Mouse (Mus musculus) mouse embryonic stem cell (cell line): ENCODE results near the gene Atg16l2.

Source experiments
- in situ Hi-C, 2 experiments: fragments of 300-500 bp; cut with MboI; formaldehyde crosslinking; loops; 1 replicate in 1 of 2; 3 replicates in 1 of 2; pipeline ENCODE4 v1.14.3; 2019 to 2020; ENCODE audit warnings: low sequenced_read_pairs in 2 of 2, low pct_unique_long_range_greater_than_20kb in 1 of 2, mixed read lengths in 1 of 2; ENCODE audit not compliant: unreplicated experiment in 1 of 2

Atg16l2 gene

DNA sequence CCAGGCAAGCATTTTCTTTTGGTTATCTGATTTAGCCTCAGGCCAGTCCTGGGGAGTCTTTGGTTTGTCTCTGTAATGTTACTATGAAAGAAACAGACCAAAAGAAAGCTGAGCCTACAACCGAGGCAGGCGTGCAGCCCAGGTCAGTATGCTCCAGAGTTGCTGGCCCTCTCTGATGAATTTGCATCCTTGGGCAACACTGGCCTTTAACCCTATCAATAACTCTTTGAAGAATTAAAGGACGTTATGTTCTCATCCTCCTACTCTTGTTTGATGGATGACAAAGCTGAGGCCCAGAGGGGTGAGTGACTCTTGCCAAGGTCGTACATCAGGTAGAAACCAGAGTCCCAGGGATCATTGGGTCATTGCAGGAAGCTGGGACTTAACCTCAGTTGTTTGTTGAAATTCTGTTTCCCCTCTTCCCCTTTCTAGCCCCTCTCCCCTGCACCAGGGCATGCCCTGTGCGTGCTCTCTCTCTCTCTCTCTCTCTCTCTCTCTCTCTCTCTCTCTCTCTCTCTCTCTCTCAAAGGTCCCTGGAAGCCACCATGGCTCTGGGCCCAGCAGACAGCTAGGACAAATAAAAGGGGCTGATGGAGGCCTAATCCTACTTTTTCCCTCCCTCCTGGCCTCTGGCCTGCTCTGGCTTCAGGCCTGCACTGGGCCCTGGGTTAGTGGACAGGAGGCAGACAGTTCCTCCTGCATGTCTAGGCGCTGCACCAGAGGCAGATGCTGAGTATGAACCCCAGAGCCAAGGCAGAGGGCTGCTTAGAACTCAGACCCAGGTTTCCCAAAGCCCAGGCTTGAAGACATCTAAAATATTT is 22.3 kb upstream of the Atg16l2 start:
- in situ Hi-C loops: no loop called here

GRCm38 (mm10) chr7:101323141-101323594 is 21.1 kb upstream of the Atg16l2 start:
- in situ Hi-C loops: no loop called here

- in situ Hi-C loops: no loop called here
Measured at GRCm38 (mm10) chr7:101321218-101321827, 19.3 kb upstream of the Atg16l2 start.

DNA sequence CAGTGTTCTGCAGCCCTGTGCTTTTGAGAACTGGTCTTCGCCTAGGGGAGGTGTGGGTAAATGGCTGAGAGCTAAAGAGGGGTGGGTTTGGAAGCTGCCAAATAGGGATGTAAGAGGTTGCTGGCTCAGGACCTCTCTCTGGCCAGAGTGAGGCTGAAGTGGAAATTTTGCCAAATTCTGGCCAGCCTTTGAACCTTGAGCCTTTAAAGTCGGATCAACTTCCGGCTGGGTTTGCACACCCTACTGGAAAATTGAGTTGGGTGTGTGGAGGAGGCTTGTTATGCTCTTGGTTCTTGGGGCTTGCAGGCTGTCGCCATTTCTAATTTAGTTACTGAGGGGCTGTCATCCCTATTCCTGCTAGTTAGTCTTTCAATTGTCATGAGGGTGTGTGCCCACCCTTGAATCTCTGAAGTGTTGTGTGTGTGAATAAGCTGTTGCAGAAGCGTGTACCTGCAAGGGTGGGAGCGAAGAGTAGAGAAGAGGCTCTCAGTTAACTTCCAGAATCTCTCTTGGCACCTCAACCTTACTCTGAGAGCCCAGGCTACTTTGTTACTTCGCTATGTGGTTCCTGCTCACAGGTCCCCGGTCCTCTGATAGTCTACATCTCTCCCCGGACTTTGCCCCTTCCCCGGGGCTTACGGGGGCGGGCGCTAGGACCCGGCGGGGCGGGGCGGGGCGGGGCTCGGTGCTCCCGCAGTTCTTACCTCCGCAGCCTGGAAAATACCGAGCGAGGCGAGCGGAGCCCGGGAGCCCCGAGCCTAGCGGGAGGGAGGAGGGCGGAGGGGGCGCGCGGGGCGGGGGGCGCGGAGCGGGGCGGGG is 18.6 kb upstream of the Atg16l2 start:
- in situ Hi-C loops: no loop called here

- in situ Hi-C loops: no loop called here
Measured at GRCm38 (mm10) chr7:101319796-101320195, 17.7 kb upstream of the Atg16l2 start.

GRCm38 (mm10) chr7:101318848-101319247 is 16.8 kb upstream of the Atg16l2 start:
- in situ Hi-C loops: no loop called here

- in situ Hi-C loops: no loop called here
Measured at GRCm38 (mm10) chr7:101317014-101317413, 15.0 kb upstream of the Atg16l2 start, which contains the start of gene Stard10. Gene Stard10, plus strand, starts transcription at chr7:101317086.

DNA sequence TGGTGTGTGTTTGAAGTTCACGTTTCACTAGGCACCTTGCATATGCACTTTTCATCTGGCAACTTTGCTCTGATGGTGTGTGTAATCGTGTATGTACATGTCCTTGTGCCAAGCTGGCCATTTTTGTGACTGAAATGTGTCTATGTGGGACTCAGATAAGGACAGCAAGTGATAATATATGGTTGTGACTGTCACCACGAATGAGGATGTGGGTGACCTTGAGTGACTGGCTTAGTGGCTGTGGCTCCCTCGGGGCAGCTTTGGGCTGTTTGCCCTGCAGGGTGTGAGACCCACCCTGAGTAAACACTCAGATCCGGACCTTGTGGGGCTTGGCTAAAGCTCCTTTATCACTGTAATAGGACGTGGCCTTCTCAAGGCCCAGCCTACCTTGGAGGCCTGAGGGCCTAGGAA is 14.5 kb upstream of the Atg16l2 start:
- in situ Hi-C loops: no loop called here

GRCm38 (mm10) chr7:101315699-101316098 is 13.6 kb upstream of the Atg16l2 start:
- in situ Hi-C loops: no loop called here

DNA sequence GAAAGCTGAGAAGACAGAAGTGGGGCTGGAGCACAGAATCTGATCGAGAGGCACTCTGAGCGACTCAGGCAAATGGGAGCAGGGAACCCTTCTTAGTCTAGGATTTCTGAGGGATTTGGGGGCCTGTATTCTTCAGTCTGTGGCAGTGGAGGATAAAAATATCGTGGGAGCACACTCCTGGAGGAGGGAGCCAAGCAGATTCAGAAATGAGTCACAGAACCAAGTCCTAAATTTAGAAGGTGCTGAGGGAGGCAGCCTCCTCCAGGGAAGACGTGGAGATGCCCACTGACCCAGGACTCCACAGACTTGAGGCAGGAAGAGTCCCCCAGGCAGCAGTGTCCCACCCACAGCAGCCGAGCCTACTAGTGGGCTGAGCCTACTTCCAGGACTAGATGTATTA is 12.3 kb upstream of the Atg16l2 start:
- in situ Hi-C loops: no loop called here

- in situ Hi-C loops: no loop called here
Measured at GRCm38 (mm10) chr7:101313033-101313432, 11.0 kb upstream of the Atg16l2 start.

GRCm38 (mm10) chr7:101311061-101311460 is 9.0 kb upstream of the Atg16l2 start:
- in situ Hi-C loops: no loop called here

DNA sequence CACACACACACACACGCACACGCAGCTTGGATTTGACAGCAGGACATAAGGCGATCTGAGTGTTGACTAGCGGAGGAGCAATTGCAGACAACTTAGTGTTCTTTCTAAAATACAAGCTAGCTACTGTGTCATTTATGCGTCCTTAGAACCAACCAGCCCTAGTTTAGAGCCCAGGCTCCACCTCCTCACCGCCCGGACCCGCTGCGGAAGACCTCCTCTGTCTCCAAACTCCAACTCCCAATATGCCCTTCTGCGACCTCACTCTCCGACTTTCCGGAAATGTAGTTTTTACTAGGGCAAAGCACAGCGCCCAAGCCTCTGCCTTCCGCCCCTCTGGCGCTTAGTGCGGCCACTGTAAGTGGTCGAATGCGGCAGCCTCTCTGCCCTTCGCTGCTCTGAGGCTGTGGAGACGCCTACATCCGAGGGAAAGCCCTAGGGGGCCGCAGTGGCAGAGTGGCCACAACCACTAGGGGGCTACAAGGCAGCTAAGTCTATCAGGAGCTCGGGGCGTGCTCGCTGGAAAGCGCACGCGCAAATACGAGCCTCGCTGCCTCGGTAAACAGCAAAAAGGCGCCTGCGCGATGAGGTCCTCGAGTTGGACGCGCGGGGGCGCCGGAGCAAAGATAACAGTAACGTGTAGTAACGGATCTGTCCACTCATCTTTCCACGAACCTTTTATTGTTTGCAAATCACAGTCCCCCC is 8.4 kb upstream of the Atg16l2 start:
- in situ Hi-C loops: no loop called here

GRCm38 (mm10) chr7:101309985-101310326 is 7.9 kb upstream of the Atg16l2 start:
- in situ Hi-C loops: no loop called here

- in situ Hi-C loops: no loop called here
Measured at GRCm38 (mm10) chr7:101306841-101307240, 4.8 kb upstream of the Atg16l2 start.

DNA sequence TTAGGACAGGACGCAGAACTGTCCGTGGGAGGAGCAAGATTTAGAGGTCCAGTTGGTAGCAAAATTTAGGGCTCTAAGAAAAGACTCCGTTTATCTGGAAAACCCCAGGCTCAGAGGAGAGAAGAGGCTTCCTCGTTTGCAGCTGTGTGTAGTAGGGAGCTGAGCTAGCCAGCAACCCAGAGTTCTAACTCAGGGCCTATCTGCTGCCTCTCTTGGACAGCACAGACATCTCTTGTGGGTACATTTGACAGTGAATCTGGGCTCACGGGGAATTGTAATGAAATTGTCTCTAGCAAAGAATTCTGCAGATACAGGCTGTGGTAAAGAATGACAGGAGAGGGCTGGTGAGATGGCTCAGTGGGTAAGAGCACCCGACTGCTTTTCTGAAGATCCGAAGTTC is 640 bp upstream of the Atg16l2 start:
- in situ Hi-C loops: no loop called here

DNA sequence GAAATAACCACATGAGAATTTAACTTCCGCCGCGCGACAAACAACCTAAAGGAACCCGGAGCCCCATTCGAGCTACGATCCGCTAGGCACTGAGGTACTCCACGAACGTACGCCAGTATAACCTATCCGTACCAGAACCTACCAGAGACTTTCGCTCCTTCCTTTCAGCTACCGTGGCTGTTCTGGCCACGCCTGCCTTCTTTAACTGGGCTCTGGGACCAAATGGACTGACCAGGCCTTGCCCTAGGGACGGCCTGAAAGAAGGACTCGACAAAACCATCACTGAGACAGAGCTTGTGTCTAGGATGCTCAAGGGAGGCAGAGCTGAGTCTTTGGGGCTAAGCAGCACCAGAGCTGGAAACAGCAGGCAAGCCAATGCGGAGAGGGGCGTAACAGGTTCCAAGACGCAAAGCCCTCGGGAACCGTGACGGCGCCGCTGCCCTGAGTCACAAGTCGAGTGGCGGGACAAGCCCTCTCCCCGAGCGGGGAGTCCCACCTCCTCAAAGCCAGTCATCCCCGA is 630 bp downstream of the Atg16l2 start:
- in situ Hi-C loops: no loop called here

- in situ Hi-C loops: no loop called here
Measured at GRCm38 (mm10) chr7:101298375-101298774, 3.7 kb downstream of the Atg16l2 start.
